Mouse (Mus musculus) kidney, embryonic 14.5 days (tissue): ENCODE data around the gene Cenpa. TPM values are rescaled to one million over a fixed set of nuclear protein-coding genes. Genes with fewer than 3 reads are reported as not detected.
"Not testable (repeated sequence)": the region's sequence is repeated elsewhere in the genome, so short reads cannot be mapped to it uniquely, and the experiment has no call there.

ENCODE experiments used
- ATAC-seq: fragments of 200-750 bp; cut with Nextera tagmentation; 2 replicates; pipeline ENCODE4 v1.8.0; 2017; ENCODE audit warnings: moderate number of reproducible peaks, mild to moderate bottlenecking, moderate TSS enrichment, moderate library complexity; ENCODE audit not compliant: low FRiP score, low TSS enrichment
- H3K27ac ChIP-seq: fragments of 300-500 bp; sonication (generic); 2 replicates; pipeline ENCODE4 v1.5.1; 2014; ENCODE audit warnings: low read depth, mild to moderate bottlenecking, low read length, moderate library complexity, mixed read lengths
- H3K27me3 ChIP-seq: fragments of 300-500 bp; sonication (generic); 2 replicates; pipeline ENCODE4 v1.6.1; 2014; ENCODE audit warnings: mild to moderate bottlenecking, low read length; ENCODE audit not compliant: control insufficient read depth, insufficient read depth
- H3K36me3 ChIP-seq: fragments of 300-500 bp; sonication (generic); 2 replicates; pipeline ENCODE4 v1.6.1; 2014; ENCODE audit warnings: low read length, mixed read lengths; ENCODE audit not compliant: control insufficient read depth, insufficient read depth
- H3K4me1 ChIP-seq: fragments of 300-500 bp; sonication (generic); 2 replicates; pipeline ENCODE4 v1.6.1; 2014; ENCODE audit warnings: low read length, mixed read lengths; ENCODE audit not compliant: control insufficient read depth, insufficient read depth
- H3K4me2 ChIP-seq: fragments of 300-500 bp; sonication (generic); replicated peaks from 2 replicates; pipeline ENCODE4 v1.6.1; 2014; ENCODE audit warnings: low read depth, mild to moderate bottlenecking, low read length
- H3K4me3 ChIP-seq: fragments of 300-500 bp; sonication (generic); 2 replicates; pipeline ENCODE4 v1.5.1; 2014; ENCODE audit warnings: mild to moderate bottlenecking, low read length
- H3K9ac ChIP-seq: fragments of 300-500 bp; sonication (generic); 2 replicates; pipeline ENCODE4 v1.6.1; 2014; ENCODE audit warnings: low read depth, mild to moderate bottlenecking, low read length, moderate library complexity
- H3K9me3 ChIP-seq: fragments of 300-500 bp; sonication (generic); 2 replicates; pipeline ENCODE4 v1.6.1; 2016; ENCODE audit warnings: low read length; ENCODE audit not compliant: control insufficient read depth
- WGBS: fragments of 180-500 bp; shearing (Covaris S2); extraction: QIAGEN DNeasy Blood & Tissue Kit; methylation state at CpG from one replicate; pipeline ENCODE4 v1.1.7; 2014; 5-methylcytosine and 5-hydroxymethylcytosine counted together
- polyA plus RNA-seq: library from polyadenylated mRNA; unstranded; fragments of >200 nt; fragmentation: Nextera tagmentation; extraction: Ambion mirVana; gene quantifications from 2 replicates; pipeline ENCODE4 v1.2.1, GENCODE M21; 2014

The Cenpa gene
- polyA plus RNA-seq, 1 experiment from 2014 or later, result 363 TPM

GRCm38 (mm10) chr5:30667215-30667614, 638 bp downstream of the Cenpa start:
- Histone ChIP-seq H3K4me1 (peaks cover 18% of the 10 kb centered on the region), H3K9me3 (no peaks in the 10 kb centered on the region), H3K4me3 (peak overlapping the region; percentile 70), H3K27ac (peak overlapping the region; percentile 79; the same call in 1 of the 2 replicates), H3K9ac (peak overlapping the region; percentile 78), H3K27me3 (no peaks in the 10 kb centered on the region), H3K4me2 (peak overlapping the region; percentile 63), H3K36me3 (peaks cover 34% of the 10 kb centered on the region)
- ATAC-seq, result no peak
- WGBS, result 0% methylated on average over 13 of the region's 13 CpGs

GRCm38 (mm10) chr5:30667686-30668085, 1.1 kb downstream of the Cenpa start:
- ATAC-seq, result no peak

GRCm38 (mm10) chr5:30668637-30669495, 2.3 kb downstream of the Cenpa start:
- no peak overlapping the region for H3K27ac ChIP-seq
- H3K27me3 ChIP-seq, result no peaks in the 10 kb centered on the region
- no peak overlapping the region for H3K9ac ChIP-seq
- WGBS, result 89% methylated on average over 9 of the region's 9 CpGs
- H3K36me3 ChIP-seq, result peaks cover 51% of the 10 kb centered on the region
- H3K4me3 ChIP-seq, result peak overlapping the region; percentile 70; the same call in 1 of the 2 replicates
- peak overlapping the region; percentile 63; the same call in 1 of the 2 replicates for H3K4me2 ChIP-seq
- no peaks in the 10 kb centered on the region for H3K9me3 ChIP-seq
- H3K4me1 ChIP-seq, result peaks cover 18% of the 10 kb centered on the region
- ATAC-seq, result no peak

More at GRCm38 (mm10) chr5:30667686-30668085, 1.1 kb downstream of the Cenpa start:
- Histone ChIP-seq H3K27me3 (no peaks in the 10 kb centered on the region), H3K9me3 (no peaks in the 10 kb centered on the region), H3K4me2 (peak overlapping the region; percentile 63), H3K36me3 (peaks cover 39% of the 10 kb centered on the region), H3K4me3 (peak overlapping the region; percentile 70), H3K4me1 (peaks cover 18% of the 10 kb centered on the region), H3K27ac (no peak overlapping the region), H3K9ac (peak overlapping the region; percentile 78)
- WGBS, result 2% methylated on average over 3 of the region's 3 CpGs

GRCm38 (mm10) chr5:30669496-30669830, 2.9 kb downstream of the Cenpa start:
- Histone ChIP-seq H3K9me3 (no peaks in the 10 kb centered on the region), H3K36me3 (peaks cover 56% of the 10 kb centered on the region), H3K9ac (no peak overlapping the region), H3K4me3 (no peak overlapping the region), H3K4me1 (peaks cover 18% of the 10 kb centered on the region), H3K27me3 (no peaks in the 10 kb centered on the region), H3K4me2 (no peak overlapping the region), H3K27ac (no peak overlapping the region)
- WGBS, result 92% methylated on average over 3 of the region's 3 CpGs
- ATAC-seq, result no peak

- Histone ChIP-seq H3K9me3 (no peaks in the 10 kb centered on the region), H3K27me3 (no peaks in the 10 kb centered on the region), H3K4me2 (no peak overlapping the region), H3K36me3 (peaks cover 61% of the 10 kb centered on the region), H3K27ac (no peak overlapping the region), H3K9ac (no peak overlapping the region), H3K4me3 (no peak overlapping the region), H3K4me1 (peaks cover 18% of the 10 kb centered on the region)
- ATAC-seq, result no peak
- 93% methylated on average over 7 of the region's 7 CpGs for WGBS
These were observed 3.5 kb downstream of the Cenpa start for GRCm38 (mm10) chr5:30670091-30670490.

DNA sequence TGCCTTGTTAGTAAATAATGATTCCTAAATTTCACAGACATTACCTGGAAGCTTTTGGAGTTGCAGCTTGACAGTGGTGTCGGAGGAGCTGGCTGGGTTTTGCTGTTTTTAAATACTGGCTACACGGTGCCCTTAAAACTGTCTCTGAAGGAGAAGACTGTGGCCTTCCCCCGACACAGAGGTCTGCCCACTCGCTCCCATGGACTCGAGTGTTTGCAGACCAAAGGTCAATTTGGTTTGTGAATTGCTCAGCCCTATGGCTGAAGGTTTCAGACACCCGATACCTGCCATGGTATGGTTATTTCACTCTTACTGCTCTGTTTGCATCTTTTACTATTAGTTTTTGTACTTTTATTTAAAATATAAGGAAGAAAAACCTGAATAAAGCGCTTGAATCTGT, 7.4 kb downstream of the Cenpa start:
- Histone ChIP-seq H3K4me2 (no peak overlapping the region), H3K9ac (no peak overlapping the region), H3K4me1 (peaks cover 4% of the 10 kb centered on the region; the same call in 1 of the 2 replicates), H3K27ac (no peak overlapping the region), H3K4me3 (no peak overlapping the region), H3K27me3 (no peaks in the 10 kb centered on the region), H3K36me3 (peaks cover 72% of the 10 kb centered on the region), H3K9me3 (no peaks in the 10 kb centered on the region)
- ATAC-seq, result no peak
- 72% methylated on average over 7 of the region's 7 CpGs for WGBS

DNA sequence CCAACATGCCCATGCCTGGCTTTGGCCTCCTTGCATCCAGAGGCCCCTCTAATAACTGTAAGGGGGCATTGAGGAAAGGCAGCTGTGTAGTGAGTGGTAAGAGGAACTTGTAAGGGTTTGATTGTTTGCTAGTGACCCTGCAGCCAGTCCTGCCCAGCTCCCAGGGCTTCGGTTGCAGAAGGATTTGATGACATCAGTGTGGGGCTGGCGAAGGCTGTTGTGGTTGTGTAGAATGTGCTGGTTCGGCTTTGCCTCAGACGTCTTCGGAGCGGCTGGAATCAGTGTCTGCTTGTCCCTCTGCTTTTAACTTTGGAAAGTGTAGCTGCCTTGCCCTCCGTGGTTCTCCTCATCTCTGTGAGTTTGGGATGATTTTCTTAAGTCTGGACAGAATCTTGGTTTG, 10.2 kb downstream of the Cenpa start:
- ATAC-seq, result no peak
- no peaks in the 10 kb centered on the region for H3K27me3 ChIP-seq
- peaks cover 48% of the 10 kb centered on the region for H3K36me3 ChIP-seq
- no peak overlapping the region for H3K4me2 ChIP-seq
- H3K27ac ChIP-seq, result no peak overlapping the region
- no peaks in the 10 kb centered on the region for H3K4me1 ChIP-seq
- WGBS, result 91% methylated on average over 7 of the region's 7 CpGs
- no peak overlapping the region for H3K9ac ChIP-seq
- no peaks in the 10 kb centered on the region for H3K9me3 ChIP-seq
- H3K4me3 ChIP-seq, result no peak overlapping the region

- H3K36me3 ChIP-seq, result peaks cover 35% of the 10 kb centered on the region
- H3K9me3 ChIP-seq, H3K4me2 ChIP-seq, H3K4me1 ChIP-seq, H3K4me3 ChIP-seq, H3K27ac ChIP-seq, H3K9ac ChIP-seq, H3K27me3 ChIP-seq, ATAC-seq: not testable (repeated sequence)
- 96% methylated on average over 3 of the region's 3 CpGs for WGBS
These were observed 11.5 kb downstream of the Cenpa start for GRCm38 (mm10) chr5:30678069-30678468.

GRCm38 (mm10) chr5:30678722-30679296, 12.2 kb downstream of the Cenpa start:
- no peak overlapping the region for H3K4me3 ChIP-seq
- no peak overlapping the region for H3K9ac ChIP-seq
- no peak for ATAC-seq
- no peak overlapping the region for H3K27ac ChIP-seq
- H3K4me1 ChIP-seq, result no peaks in the 10 kb centered on the region
- H3K9me3 ChIP-seq, result no peaks in the 10 kb centered on the region
- H3K36me3 ChIP-seq, result peaks cover 28% of the 10 kb centered on the region
- no peak overlapping the region for H3K4me2 ChIP-seq
- H3K27me3 ChIP-seq, result no peaks in the 10 kb centered on the region
- WGBS, result 96% methylated on average over 4 of the region's 4 CpGs
